Mouse (Mus musculus) liver (tissue): ENCODE measurements at regions not wholly inside any gene's neighbourhood (a gene's known extent, or its start where the extent isn't known, plus 50 kb on each side); places are given as distances from the start of the nearest gene placed in this dataset.
A peak's percentile ranks its signal among the peaks of the same experiment; 100 is the strongest.

Experiments
- DNase-seq: peaks from one replicate; pipeline ENCODE4 v3.0.0-alpha.2; 2020; ENCODE audit warnings: mixed read lengths

DNA sequence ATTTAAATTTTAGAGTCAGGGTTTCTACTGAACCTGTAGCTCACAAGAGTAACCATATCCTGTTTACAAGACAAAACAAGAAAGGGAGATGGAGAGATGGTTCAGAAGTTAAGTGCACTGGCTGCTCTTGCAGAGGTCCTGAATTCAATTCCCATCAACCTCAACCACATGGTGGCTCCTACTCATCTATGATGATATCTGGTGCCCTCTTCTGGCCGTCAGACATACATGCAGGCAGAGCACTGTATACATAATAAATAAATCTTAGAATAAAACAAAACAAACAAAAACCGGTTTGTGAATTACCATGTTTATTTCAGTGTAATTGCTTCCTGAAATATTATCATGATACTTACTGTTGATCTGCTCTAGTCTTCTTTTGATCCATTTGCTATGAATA, 845.4 kb downstream of the Pcdh18 start:
- DNase-seq = no peak

DNA sequence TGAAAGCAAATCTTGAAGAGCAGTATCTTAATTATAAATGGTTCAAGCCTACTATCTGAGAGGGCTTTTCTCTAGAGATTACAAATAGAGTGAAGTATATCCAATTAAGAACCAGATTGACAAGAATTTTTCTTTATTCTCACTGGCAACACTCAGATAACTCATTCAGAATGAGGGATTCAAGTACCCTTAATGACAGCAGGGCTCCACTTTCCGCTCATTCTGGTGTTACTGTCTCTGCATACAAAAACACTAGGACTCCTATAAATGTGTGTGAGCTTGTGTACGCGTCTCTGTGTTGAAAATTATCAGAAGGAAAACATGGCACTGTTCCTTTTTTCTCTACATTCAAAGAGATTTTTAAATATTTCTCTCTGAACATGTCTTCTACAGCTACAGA, 866.7 kb downstream of the Pcdh18 start:
- DNase-seq = no peak

GRCm38 (mm10) chr3:48887885-48888284, 869.2 kb downstream of the Pcdh18 start:
- no peak for DNase-seq

DNA sequence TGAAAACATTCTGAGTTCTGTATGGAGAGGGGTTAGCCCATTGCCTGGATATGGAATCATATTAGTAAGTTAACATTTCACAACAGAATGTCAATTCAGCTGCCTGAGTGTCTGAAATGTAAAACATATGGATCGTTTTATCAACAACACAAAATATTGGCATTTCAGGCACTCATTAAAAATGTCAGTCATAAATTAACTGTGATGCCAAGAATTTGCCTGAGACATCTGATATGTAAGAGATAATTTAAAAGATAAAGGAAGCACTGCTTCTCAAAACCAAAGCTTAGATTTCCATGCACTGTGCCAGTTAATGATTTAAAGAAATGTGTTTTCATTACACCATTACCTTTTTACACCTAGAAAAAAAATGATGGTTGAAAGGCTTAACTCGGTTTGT, 887.6 kb downstream of the Pcdh18 start:
- DNase-seq = no peak

- DNase-seq = peak; percentile 43
Observed at GRCm38 (mm10) chr3:48846049-48846653, 911.0 kb downstream of the Pcdh18 start.

DNA sequence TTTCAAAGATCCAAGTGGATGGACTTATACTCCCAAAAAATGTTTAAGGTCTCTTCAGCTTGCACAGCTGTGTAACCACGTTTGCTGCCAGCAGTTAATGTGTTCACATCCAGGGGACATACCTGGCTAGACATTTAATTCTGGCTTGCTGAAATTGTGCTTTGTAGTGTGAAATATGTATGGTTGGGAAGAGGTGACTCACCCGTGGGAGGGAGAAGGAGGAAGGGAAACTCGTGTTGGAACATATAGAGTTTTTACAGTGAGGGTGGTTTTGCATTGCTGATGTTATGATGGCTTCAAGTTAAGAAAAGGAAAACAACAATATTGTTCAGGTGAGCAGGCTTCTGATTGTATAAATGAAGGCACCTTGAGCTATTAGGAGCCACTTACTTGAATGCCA, 916.4 kb downstream of the Pcdh18 start:
- DNase-seq = no peak

DNA sequence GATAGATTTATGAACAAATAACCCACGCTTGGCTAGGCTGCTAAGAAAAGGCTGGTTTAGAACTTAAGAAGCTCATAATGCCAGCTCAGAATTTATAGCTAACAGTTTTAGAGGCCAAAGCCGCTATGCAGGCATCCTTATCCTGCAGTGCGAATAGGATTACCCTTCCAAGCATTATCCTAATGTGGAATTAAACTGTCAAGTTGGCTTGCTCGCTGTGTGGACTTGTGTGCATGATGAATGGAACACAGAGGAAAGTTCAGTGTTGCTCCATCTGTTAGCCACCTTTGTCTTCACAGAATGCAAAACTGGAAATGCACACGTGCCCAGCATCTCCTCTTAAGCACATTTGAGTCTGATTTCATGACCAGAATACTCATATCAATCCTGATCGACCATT, 933.8 kb downstream of the Pcdh18 start:
- DNase-seq = no peak

GRCm38 (mm10) chr3:48804398-48804797, 952.7 kb downstream of the Pcdh18 start:
- no peak for DNase-seq

- no peak for DNase-seq
Observed at GRCm38 (mm10) chr3:48771709-48772108, 985.4 kb downstream of the Pcdh18 start.
